Mouse (Mus musculus): ENCODE data around the gene Ctbp1.

The Ctbp1 gene

GRCm38 (mm10) chr5:33239934-33240333 lies 34.9 kb downstream of the Ctbp1 start:
- DNase-seq = no peak

DNA sequence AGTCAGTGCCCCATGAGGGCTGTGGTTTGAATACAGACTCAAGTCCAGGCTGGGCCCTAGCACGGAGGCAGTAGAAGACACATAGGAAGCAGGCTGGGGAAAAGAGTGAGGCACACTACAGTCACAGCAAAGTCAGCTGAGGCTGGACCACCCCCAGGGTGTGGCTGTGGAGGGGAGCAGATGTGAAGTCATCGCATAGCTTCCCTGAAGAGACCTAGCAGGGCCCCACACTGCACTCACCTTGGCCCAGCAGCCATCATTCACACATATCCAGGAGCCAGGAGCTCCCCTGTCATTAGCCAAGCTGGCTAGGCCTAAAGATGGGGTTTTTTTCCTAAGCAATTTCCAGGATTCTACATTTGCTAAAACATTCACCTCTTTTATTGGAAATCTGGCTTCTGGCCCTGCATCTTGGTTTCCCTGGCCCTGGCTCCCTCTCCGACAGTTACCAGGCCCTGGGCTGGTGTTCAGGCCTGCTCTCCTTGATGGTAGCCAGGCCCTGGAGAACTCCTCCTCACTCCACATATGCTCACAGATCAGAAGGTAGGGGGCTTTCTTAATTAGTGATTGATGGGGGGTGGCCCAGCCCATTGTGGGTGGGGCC lies 35.6 kb downstream of the Ctbp1 start:
- no peak for DNase-seq

DNA sequence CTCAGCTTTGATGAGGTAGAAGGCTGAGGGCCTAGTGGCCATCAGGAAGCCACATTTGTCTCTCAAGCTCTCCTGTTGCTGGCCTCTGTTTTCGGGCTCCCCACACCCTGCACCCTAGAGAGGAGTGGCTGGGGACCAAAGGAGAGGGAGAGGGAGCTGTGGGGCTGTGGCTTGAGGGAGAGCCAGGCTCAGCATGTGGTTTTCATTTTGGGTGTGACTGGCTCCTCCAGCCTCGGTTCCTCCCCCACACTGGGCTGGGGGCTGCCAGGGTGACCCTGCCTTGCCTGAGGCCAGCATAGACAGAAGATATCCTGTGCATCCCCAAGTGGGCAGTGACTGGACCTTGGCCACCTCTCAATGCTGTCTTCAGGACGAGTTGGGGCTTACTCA lies 36.5 kb downstream of the Ctbp1 start:
- no peak for DNase-seq

DNA sequence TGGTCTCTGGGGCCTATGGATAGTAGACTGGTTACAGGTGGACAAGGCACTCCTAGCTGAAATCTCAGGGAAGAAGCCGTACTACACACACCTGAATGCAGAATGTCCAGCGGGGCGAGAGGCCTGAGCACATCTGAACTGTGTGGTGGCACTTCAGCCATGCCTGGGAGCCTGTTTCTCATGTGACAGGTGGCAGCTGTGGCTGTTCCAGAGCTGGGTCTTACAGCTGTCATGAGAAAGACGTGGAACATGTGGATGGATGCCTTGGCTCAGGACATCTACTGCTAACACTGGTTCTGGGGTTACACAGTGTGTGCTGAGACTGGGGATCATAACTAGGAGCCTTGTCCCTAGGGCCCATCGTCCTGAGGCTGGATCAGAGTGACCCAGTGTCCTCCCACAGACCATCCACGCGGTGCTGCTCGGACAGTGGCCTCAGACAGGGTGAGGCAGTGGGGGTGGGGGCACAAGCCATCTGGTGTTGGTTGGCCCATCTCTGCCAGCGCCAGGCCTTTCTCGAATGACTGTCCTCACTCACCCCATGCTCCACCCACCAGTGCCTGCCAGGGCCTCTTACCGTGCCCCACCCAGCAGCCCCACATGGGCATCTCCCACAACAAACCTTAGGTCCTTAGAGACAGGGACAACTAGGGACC lies 37.1 kb downstream of the Ctbp1 start:
- DNase-seq = no peak

DNA sequence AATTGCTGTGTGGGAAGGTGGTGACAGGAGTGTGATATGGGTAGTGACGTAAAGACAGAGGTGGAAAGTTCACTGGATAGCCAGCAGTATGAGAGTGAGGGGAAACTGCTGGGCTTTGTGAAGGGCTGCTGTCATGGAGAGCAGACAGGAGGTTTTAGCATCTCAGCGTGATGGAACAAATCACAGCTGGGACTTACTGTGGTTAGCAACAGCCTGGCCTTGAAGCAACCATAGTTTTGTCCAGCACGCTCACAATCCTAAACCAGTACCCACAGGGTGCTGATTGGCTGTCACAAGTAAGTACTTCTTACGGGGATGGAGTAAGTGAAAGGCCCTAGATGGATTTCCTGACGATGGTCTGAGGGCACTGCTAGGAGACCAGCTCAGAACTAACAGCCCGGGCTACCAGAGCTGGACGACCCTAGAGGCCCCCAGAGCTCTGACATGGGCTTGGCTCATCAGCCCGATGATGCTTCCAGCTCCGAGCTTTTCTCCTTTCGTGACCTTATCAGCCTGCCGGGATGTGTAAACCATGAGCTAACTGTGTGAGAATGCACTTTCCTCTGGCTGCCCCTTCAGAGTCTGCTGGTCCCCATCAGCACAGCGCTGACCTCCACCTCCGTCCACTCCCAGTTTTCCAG lies 40.3 kb downstream of the Ctbp1 start:
- DNase-seq = no peak

GRCm38 (mm10) chr5:33232791-33233190 lies 42.0 kb downstream of the Ctbp1 start:
- DNase-seq = no peak

DNA sequence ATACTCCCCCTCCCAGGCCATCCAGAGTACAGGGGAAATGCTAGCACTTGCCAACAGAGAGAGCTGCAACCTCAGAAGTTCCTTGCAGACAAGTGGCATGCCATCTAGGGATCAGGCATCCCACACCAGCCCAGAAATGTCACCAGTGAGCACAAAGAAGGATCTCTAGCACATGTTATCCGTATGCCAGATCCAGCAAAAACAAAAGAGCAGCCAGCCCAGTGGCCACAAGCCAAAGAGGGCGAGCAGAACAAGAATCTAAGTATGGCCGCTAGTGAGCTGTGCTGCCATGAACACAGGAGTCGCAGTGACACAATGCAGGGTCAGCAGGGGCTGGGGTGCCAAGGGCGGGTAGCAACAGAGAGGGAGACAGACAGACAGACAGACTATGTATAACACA lies 44.5 kb downstream of the Ctbp1 start:
- DNase-seq = no peak

- no peak for DNase-seq
Measured at GRCm38 (mm10) chr5:33228428-33228827, 46.4 kb downstream of the Ctbp1 start.

DNA sequence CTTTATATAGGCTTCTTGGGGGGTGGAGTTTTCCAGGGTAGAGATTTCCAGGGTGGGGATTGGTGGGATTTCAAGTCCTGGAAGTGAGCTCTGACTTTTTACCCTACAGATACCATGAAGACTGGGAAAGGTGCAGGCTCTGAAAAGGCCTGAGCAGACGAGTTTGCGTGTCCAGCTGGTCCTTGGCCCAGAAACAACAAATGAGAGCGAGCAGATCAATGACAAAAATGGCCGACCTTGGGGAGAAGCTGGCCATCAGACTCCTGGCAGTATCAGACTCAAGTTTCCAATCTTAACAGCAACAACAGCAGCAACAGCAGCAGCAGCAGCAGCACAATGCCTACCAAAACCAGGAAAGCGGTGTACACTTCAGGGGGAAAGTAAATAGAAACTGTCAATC lies 49.1 kb downstream of the Ctbp1 start:
- DNase-seq = no peak

DNA sequence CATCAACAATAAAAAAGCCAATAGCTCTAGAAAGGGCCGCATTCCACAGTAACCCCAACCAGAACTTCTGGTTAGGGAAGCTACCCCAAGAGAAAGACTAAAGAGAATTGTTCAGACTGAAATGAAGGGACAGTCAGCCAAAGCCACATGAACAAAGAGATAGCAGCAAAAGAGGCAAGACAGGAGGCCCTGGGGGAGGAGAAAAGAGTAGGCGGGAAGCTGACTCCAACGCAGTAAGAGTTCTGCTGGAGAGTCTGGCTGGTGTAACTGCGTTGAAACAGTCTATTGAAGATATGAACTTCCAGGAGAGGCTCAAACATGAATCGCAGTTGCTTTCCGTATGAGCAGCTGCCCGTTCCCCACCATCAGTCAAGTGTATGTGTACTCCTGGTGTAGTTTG lies 50.3 kb downstream of the Ctbp1 start:
- no peak for DNase-seq

DNA sequence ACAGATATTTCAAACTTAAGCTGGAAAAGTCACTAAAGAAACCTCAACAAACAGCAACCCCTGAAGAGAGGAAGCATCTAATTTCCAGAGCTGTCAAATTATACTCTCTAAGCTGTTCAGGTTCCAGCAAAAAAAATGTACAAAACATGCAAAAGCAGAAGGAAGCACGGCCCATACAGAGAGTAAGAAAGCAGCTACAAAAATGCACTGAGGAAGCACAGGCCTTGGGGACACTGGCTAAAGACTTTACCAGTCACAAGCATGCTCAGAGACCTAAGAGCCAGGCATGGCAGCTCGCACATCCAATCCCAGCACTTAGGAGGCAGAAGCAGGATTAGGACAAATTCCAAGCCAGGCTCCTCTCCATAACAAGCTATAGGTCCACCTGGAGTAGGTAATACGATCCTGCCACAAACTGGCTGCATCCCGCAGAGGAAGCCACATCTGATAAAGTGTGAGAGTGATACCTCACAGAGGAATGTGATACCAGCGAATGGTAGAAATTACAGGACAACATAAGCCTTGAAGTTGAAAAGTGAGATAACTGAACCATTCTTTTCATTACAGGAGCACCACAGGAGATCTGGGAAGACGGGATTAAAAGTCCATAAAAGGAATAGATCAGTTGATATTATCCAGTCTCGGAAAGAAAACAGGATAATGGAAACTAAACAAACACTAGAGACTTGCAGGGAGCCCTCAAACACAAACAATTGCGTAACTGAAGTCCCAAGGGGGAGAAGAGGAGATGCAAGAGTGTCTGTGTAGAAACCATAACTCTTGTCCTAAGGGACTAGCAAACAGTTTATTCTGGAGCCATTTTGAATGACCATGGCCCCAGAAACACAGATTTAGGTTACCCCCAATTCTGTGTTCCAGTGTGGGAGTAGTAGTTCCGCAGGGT lies 51.7 kb downstream of the Ctbp1 start:
- DNase-seq = no peak

GRCm38 (mm10) chr5:33222389-33222788 lies 52.4 kb downstream of the Ctbp1 start:
- DNase-seq = no peak

GRCm38 (mm10) chr5:33220350-33221044 lies 54.3 kb downstream of the Ctbp1 start:
- no peak for DNase-seq

GRCm38 (mm10) chr5:33219831-33220230 lies 55.0 kb downstream of the Ctbp1 start:
- no peak for DNase-seq

- DNase-seq = no peak
Measured at GRCm38 (mm10) chr5:33218746-33219449, 55.9 kb downstream of the Ctbp1 start.

DNA sequence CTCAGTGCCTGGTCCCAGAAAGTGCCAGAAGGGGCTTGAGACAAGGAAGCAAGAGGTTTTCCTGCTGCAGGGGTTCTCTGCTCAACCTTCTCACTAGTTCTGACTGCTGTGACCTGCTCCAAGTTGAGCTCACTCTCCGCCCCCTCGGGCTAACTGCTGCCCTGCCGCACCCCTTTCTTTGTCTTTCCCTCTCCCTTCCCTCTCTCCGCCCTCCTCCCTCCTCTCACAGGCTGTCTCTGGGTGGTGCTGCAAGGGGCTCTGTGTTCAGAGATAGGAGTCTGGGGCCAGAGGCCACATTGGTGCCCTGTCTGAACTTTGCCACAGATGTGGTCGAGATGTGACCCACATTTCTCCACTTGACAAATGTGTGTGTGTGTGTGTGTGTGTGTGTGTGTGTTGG lies 56.7 kb downstream of the Ctbp1 start, which contains the start of gene Spon2:
Gene Spon2, minus strand, starts transcription at position 375 of the 400 bp plus-strand sequence.
- peak; percentile 9 for DNase-seq

GRCm38 (mm10) chr5:33217663-33218062 lies 57.1 kb downstream of the Ctbp1 start:
- no peak for DNase-seq

GRCm38 (mm10) chr5:33214723-33215122 lies 60.1 kb downstream of the Ctbp1 start:
- no peak for DNase-seq

GRCm38 (mm10) chr5:33211254-33211653 lies 63.5 kb downstream of the Ctbp1 start:
- DNase-seq = no peak

DNA sequence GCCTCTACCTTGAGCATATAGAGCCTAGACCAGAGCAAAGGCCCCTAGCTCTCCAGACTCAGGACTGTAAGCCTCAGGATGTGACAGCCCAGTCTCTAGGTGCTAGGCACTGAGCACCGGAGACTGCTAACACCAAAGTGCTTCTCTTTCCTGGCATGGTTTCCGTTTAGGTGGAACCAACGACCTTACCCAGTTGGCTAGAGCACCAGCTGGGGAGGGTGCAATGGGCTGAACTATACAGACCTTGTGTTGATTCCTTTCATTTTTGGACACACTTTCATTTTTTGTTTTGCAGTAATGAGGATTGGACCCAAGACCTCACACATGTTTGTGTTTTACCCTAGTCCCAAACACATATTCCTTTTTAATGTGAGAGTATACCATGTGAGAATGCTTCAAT lies 64.3 kb downstream of the Ctbp1 start:
- DNase-seq = no peak

GRCm38 (mm10) chr5:33208533-33209245 lies 66.1 kb downstream of the Ctbp1 start:
- no peak for DNase-seq
